Mouse (Mus musculus) adrenal gland, postnatal 10 days (tissue): Measurements from ENCODE around the gene Lrrc75a. TPM values are rescaled to one million over a fixed set of nuclear protein-coding genes. Genes with fewer than 3 reads are reported as not detected.
A peak's percentile ranks its signal among the peaks of the same experiment; 100 is the strongest.

ENCODE experiments used
- DNase-seq: peaks from one replicate; pipeline ENCODE4 v3.0.0; 2021; ENCODE audit warnings: mixed read lengths
- total RNA-seq, 2 experiments: library from RNA; stranded (reverse); gene quantifications; 2 replicates each; pipeline ENCODE4 v1.2.3; 2021

Lrrc75a gene
- total RNA-seq, 2 experiments from 2014 or later = 28.1 to 29.6 TPM

GRCm38 (mm10) chr11:62621586-62622283, 26.6 kb downstream of the Lrrc75a start:
- no peak for DNase-seq

- DNase-seq = no peak
Observed at GRCm38 (mm10) chr11:62621079-62621478, 27.2 kb downstream of the Lrrc75a start.

- no peak for DNase-seq
Observed at GRCm38 (mm10) chr11:62615456-62615855, 32.9 kb downstream of the Lrrc75a start.

GRCm38 (mm10) chr11:62614876-62615410, 33.4 kb downstream of the Lrrc75a start:
- DNase-seq = no peak

- DNase-seq = peak; percentile 95
Observed at GRCm38 (mm10) chr11:62613657-62614365, 34.5 kb downstream of the Lrrc75a start.

GRCm38 (mm10) chr11:62612604-62613003, 35.7 kb downstream of the Lrrc75a start:
- no peak for DNase-seq

GRCm38 (mm10) chr11:62610304-62610703, 38.0 kb downstream of the Lrrc75a start:
- no peak for DNase-seq

GRCm38 (mm10) chr11:62608826-62609675, 39.3 kb downstream of the Lrrc75a start:
- DNase-seq = no peak

GRCm38 (mm10) chr11:62607952-62608201, 40.4 kb downstream of the Lrrc75a start:
- DNase-seq = no peak

- DNase-seq = no peak
Observed at GRCm38 (mm10) chr11:62607170-62607951, 41.0 kb downstream of the Lrrc75a start.

GRCm38 (mm10) chr11:62606299-62607169, 41.8 kb downstream of the Lrrc75a start:
- no peak for DNase-seq

GRCm38 (mm10) chr11:62605619-62606298, 42.6 kb downstream of the Lrrc75a start:
- DNase-seq = no peak

GRCm38 (mm10) chr11:62604886-62605618, 43.3 kb downstream of the Lrrc75a start:
- DNase-seq = no peak

GRCm38 (mm10) chr11:62604123-62604706, 44.1 kb downstream of the Lrrc75a start:
- no peak for DNase-seq

- DNase-seq = peak; percentile 45
Observed at GRCm38 (mm10) chr11:62603312-62604056, 44.8 kb downstream of the Lrrc75a start.

GRCm38 (mm10) chr11:62602619-62603311, 45.6 kb downstream of the Lrrc75a start:
- peak; percentile 97 for DNase-seq

- no peak for DNase-seq
Observed at GRCm38 (mm10) chr11:62601732-62602618, 46.3 kb downstream of the Lrrc75a start.
